Mouse (Mus musculus): ENCODE measurements at regions not wholly inside any gene's neighbourhood (a gene's known extent, or its start where the extent isn't known, plus 50 kb on each side); places are given as distances from the start of the nearest gene placed in this dataset.

DNA sequence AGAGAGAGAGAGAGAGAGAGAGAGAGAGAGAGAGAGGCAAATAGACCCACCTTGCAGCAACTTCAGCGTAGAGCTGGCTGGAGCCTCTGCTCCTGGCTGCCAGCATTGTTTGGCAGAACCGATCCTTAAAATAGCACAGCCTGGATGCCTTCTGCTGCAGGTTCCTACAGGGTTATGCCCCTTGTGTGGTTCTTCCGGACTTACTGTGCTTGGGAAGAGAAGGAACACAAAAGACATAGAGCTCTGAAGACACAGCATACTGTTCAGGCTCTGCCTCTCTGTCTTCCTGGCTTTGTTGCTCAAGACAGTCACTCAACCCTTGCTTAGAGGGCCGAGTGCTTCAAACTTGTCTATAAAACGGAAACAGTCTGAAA lies 86.2 kb upstream of the Slc25a26 start:
- H3K36me3 ChIP-seq (ENCODE audit: control insufficient read depth, insufficient read depth, low read length), result no peaks in the 10 kb centered on the region
- 72% methylated on average over 5 of the region's 5 CpGs for WGBS
- H3K27ac ChIP-seq (replicated peaks; ENCODE audit: low read depth, low read length), result no peak overlapping the region
- H3K9ac ChIP-seq (ENCODE audit: low read depth, low read length, severe bottlenecking), result no peak overlapping the region
- no peaks in the 10 kb centered on the region for H3K9me3 ChIP-seq (ENCODE audit: control insufficient read depth, low read length)
- no peak overlapping the region for H3K4me3 ChIP-seq (replicated peaks; ENCODE audit: low read length)
- no peak for DNase-seq (ENCODE audit: low spot score)
- ATAC-seq (ENCODE audit: low FRiP score, low read depth), result no peak
- H3K27me3 ChIP-seq (ENCODE audit: control insufficient read depth, insufficient read depth, low read length), result no peaks in the 10 kb centered on the region
- H3K4me2 ChIP-seq (replicated peaks; ENCODE audit: low read depth, low read length, severe bottlenecking), result no peak overlapping the region
- H3K4me1 ChIP-seq (ENCODE audit: control insufficient read depth, insufficient read depth, low read length), result no peaks in the 10 kb centered on the region
- no peak for TF ChIP-seq POLR2A (IDR thresholded peaks at IDR 0.05; ENCODE audit: borderline replicate concordance, extremely low read depth, insufficient read depth, insufficient read length)

DNA sequence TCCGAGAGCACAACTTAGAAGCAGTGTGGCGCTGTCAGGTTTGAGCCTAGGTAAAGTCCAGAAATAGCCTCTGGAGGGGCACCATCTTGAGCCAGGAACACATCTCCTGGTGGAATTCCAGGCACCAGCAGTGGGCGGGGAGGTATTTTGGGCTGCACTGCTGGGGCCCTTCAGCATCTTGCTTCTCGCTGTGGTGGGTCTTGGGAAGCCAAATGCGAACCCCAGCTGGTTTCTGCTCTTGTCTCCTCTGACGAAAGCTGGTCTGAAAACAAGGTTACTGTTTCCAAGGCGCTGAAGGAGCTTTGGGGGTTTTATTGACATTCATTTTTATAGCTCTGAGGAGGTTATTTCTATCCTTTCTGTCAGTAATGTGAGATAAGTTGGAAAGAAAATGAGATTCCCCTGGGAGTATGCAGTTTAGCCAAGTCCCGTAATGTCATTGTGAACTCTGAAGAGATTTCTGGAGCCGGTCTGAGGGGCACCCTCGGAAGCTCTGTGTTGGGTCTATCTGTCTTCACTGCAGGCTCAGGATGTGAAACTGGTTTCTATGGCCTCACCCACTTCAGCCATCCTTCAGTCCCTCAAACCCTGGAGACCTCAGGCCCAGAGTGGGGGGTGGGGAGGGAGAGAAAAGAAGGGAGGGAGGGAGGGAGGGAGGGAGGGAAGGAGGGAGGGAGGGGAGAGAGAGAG lies 86.7 kb upstream of the Slc25a26 start:
- no peak overlapping the region for H3K27ac ChIP-seq (replicated peaks; ENCODE audit: low read depth, low read length)
- 63% methylated on average over 10 of the region's 10 CpGs for WGBS
- no peaks in the 10 kb centered on the region for H3K36me3 ChIP-seq (ENCODE audit: control insufficient read depth, insufficient read depth, low read length)
- DNase-seq (ENCODE audit: low spot score), result peak; percentile 21
- no peaks in the 10 kb centered on the region for H3K4me1 ChIP-seq (ENCODE audit: control insufficient read depth, insufficient read depth, low read length)
- no peak for TF ChIP-seq POLR2A (IDR thresholded peaks at IDR 0.05; ENCODE audit: borderline replicate concordance, extremely low read depth, insufficient read depth, insufficient read length)
- H3K4me2 ChIP-seq (replicated peaks; ENCODE audit: low read depth, low read length, severe bottlenecking), result no peak overlapping the region
- ATAC-seq (ENCODE audit: low FRiP score, low read depth), result peak; percentile 55; the same call in 1 of the 2 replicates
- no peak overlapping the region for H3K9ac ChIP-seq (ENCODE audit: low read depth, low read length, severe bottlenecking)
- no peak overlapping the region for H3K4me3 ChIP-seq (replicated peaks; ENCODE audit: low read length)
- H3K27me3 ChIP-seq (ENCODE audit: control insufficient read depth, insufficient read depth, low read length), result no peaks in the 10 kb centered on the region
- H3K9me3 ChIP-seq (ENCODE audit: control insufficient read depth, low read length), result no peaks in the 10 kb centered on the region

DNA sequence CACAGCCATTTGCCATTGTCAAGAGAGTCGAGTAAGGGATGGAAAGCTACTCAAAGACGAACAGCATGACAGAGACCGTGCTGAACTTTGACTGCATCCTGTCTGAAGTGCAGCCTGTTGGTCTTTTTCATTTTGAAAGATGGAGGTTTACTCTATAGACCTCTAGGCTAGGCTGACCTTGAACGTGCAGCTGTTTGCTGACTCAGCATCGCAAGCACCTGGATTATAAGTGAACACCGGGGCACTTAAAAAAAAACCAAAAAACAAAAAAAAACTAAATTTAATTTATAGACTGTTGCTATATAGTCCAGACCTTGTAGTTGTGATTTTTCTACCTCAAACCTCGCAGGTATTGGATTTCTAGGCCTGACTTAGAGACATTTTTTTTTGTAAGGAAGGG lies 87.8 kb upstream of the Slc25a26 start:
- Histone ChIP-seq H3K4me3 (replicated peaks; ENCODE audit: low read length) (no peak overlapping the region), H3K27ac (replicated peaks; ENCODE audit: low read depth, low read length) (no peak overlapping the region), H3K4me2 (replicated peaks; ENCODE audit: low read depth, low read length, severe bottlenecking) (no peak overlapping the region), H3K27me3 (ENCODE audit: control insufficient read depth, insufficient read depth, low read length) (no peaks in the 10 kb centered on the region), H3K9ac (ENCODE audit: low read depth, low read length, severe bottlenecking) (no peak overlapping the region), H3K4me1 (ENCODE audit: control insufficient read depth, insufficient read depth, low read length) (no peaks in the 10 kb centered on the region), H3K36me3 (ENCODE audit: control insufficient read depth, insufficient read depth, low read length) (no peaks in the 10 kb centered on the region), H3K9me3 (ENCODE audit: control insufficient read depth, low read length) (no peaks in the 10 kb centered on the region)
- WGBS, result 84% methylated on average over 7 of the region's 7 CpGs
- TF ChIP-seq POLR2A (IDR thresholded peaks at IDR 0.05; ENCODE audit: borderline replicate concordance, extremely low read depth, insufficient read depth, insufficient read length), result no peak
- no peak for DNase-seq (ENCODE audit: low spot score)
- no peak for ATAC-seq (ENCODE audit: low FRiP score, low read depth)

DNA sequence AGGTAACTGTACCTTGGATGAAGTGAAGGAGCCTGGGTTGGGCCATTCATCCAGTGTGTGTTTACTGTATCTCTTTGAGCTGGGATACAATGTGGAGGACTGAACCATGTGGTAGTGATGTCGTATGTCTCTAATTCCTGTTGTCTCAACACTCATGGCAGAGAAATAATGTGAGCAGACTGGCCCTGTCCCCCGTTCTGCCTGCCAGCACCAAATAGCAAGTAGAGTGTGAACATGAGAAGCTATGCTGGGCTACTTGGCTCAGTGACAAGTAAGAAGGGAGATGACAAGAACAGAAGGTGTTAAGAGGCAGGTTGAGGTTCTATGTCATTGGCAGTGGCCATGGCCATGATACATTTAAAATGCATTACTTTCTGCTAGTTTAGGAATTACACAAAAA lies 89.7 kb upstream of the Slc25a26 start:
- no peak for TF ChIP-seq POLR2A (IDR thresholded peaks at IDR 0.05; ENCODE audit: borderline replicate concordance, extremely low read depth, insufficient read depth, insufficient read length)
- WGBS, result 71% methylated on average over 2 of the region's 2 CpGs
- ATAC-seq (ENCODE audit: low FRiP score, low read depth), result no peak

DNA sequence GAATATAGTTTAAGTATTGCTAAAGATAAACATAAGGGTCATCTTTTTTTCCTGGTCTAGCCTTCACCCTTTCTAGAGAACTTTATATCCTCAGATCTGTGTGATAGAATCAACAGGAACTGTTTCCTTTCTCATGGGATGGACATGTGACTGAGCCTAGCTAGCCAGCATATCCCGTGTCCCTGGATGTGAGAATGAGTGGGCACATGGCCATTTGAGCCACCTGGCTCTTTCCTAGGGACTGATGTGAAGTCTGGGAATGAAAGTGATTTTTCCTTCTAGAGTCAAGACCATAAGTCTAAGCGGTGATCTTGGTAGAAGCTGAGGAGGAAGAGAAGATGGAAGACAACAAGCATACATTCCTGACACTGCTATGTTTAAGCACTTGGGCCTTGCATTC lies 91.1 kb upstream of the Slc25a26 start:
- H3K27me3 ChIP-seq (ENCODE audit: control insufficient read depth, insufficient read depth, low read length), result no peaks in the 10 kb centered on the region
- WGBS, result 84% methylated on average over 2 of the region's 2 CpGs
- H3K36me3 ChIP-seq (ENCODE audit: control insufficient read depth, insufficient read depth, low read length), result no peaks in the 10 kb centered on the region
- H3K9ac ChIP-seq (ENCODE audit: low read depth, low read length, severe bottlenecking), result no peak overlapping the region
- no peaks in the 10 kb centered on the region for H3K9me3 ChIP-seq (ENCODE audit: control insufficient read depth, low read length)
- no peak for ATAC-seq (ENCODE audit: low FRiP score, low read depth)
- DNase-seq (ENCODE audit: low spot score), result no peak
- no peak overlapping the region for H3K27ac ChIP-seq (replicated peaks; ENCODE audit: low read depth, low read length)
- no peak overlapping the region for H3K4me3 ChIP-seq (replicated peaks; ENCODE audit: low read length)
- H3K4me1 ChIP-seq (ENCODE audit: control insufficient read depth, insufficient read depth, low read length), result no peaks in the 10 kb centered on the region
- TF ChIP-seq POLR2A (IDR thresholded peaks at IDR 0.05; ENCODE audit: borderline replicate concordance, extremely low read depth, insufficient read depth, insufficient read length), result no peak
- H3K4me2 ChIP-seq (replicated peaks; ENCODE audit: low read depth, low read length, severe bottlenecking), result no peak overlapping the region

More for the DNA sequence above, 89.7 kb upstream of the Slc25a26 start:
- H3K9ac ChIP-seq (ENCODE audit: low read depth, low read length, severe bottlenecking), result no peak overlapping the region
- H3K27me3 ChIP-seq (ENCODE audit: control insufficient read depth, insufficient read depth, low read length), result no peaks in the 10 kb centered on the region
- H3K27ac ChIP-seq (replicated peaks; ENCODE audit: low read depth, low read length), result no peak overlapping the region
- H3K9me3 ChIP-seq (ENCODE audit: control insufficient read depth, low read length), result no peaks in the 10 kb centered on the region
- no peak overlapping the region for H3K4me2 ChIP-seq (replicated peaks; ENCODE audit: low read depth, low read length, severe bottlenecking)
- H3K36me3 ChIP-seq (ENCODE audit: control insufficient read depth, insufficient read depth, low read length), result no peaks in the 10 kb centered on the region
- H3K4me1 ChIP-seq (ENCODE audit: control insufficient read depth, insufficient read depth, low read length), result no peaks in the 10 kb centered on the region
- DNase-seq (ENCODE audit: low spot score), result no peak
- H3K4me3 ChIP-seq (replicated peaks; ENCODE audit: low read length), result no peak overlapping the region
